In genomic region chr11:16951761-16952010, GRCm38 (mm10) we compare ENCODE assay signal across 8 mouse cellular contexts. TPM values are rescaled to one million over a fixed set of nuclear protein-coding genes. Genes with fewer than 3 reads are reported as not detected.
DNase-seq lines count a peak whose midpoint lies in the region; ATAC-seq and TF ChIP-seq lines count a peak whose summit lies in the region.

No protein-coding gene starts in this region.

- peak overlapping the region; percentile 71 for H3K4me2 ChIP-seq in embryonic facial prominence, embryonic 11.5 days (ENCODE audit: low read depth, low read length)
- H3K4me2 ChIP-seq in intestine, postnatal 0 days (replicated peaks; ENCODE audit: low read depth): peak overlapping the region; percentile 85
- H3K4me2 ChIP-seq in neural tube, embryonic 12.5 days (replicated peaks): peak overlapping the region; percentile 89

- H3K9ac ChIP-seq in embryonic facial prominence, embryonic 11.5 days (replicated peaks; ENCODE audit: low read length): peak overlapping the region; percentile 82
- H3K9ac ChIP-seq in intestine, postnatal 0 days (ENCODE audit: low read depth, low read length): peak overlapping the region; percentile 41
- H3K9ac ChIP-seq in neural tube, embryonic 12.5 days: peak overlapping the region; percentile 62

- H3K9me3 ChIP-seq in embryonic facial prominence, embryonic 11.5 days (replicated peaks; ENCODE audit: control insufficient read depth, low read length): no peaks in the 10 kb centered on the region
- H3K9me3 ChIP-seq in intestine, postnatal 0 days (ENCODE audit: control insufficient read depth): no peaks in the 10 kb centered on the region
- no peaks in the 10 kb centered on the region for H3K9me3 ChIP-seq in neural tube, embryonic 12.5 days

- H3K4me1 ChIP-seq in embryonic facial prominence, embryonic 11.5 days (ENCODE audit: control insufficient read depth, insufficient read depth, low read length): no peaks in the 10 kb centered on the region
- H3K4me1 ChIP-seq in intestine, postnatal 0 days (replicated peaks; ENCODE audit: control insufficient read depth, insufficient read depth, low read length): no peaks in the 10 kb centered on the region
- peaks cover 7% of the 10 kb centered on the region; the same call in 1 of the 2 replicates for H3K4me1 ChIP-seq in neural tube, embryonic 12.5 days

- no peaks in the 10 kb centered on the region for H3K36me3 ChIP-seq in embryonic facial prominence, embryonic 11.5 days (replicated peaks; ENCODE audit: control insufficient read depth, insufficient read depth, low read depth, low read length)
- H3K36me3 ChIP-seq in intestine, postnatal 0 days (ENCODE audit: control insufficient read depth, insufficient read depth): no peaks in the 10 kb centered on the region
- no peaks in the 10 kb centered on the region for H3K36me3 ChIP-seq in neural tube, embryonic 12.5 days

- H3K4me3 ChIP-seq in layer of hippocampus, adult 2 months: peak overlapping the region; percentile 77
- peak overlapping the region; percentile 66 for H3K4me3 ChIP-seq in embryonic facial prominence, embryonic 11.5 days (ENCODE audit: low read depth, low read length)
- H3K4me3 ChIP-seq in intestine, postnatal 0 days (ENCODE audit: low read depth, low read length): peak overlapping the region; percentile 62
- H3K4me3 ChIP-seq in neural tube, embryonic 12.5 days: peak overlapping the region; percentile 70

- DNase-seq in layer of hippocampus, adult 2 months (ENCODE audit: low spot score in 2 of 2): no peak
- DNase-seq in layer of hippocampus, postnatal 25 days (ENCODE audit: extremely low spot score in 1 of 2, low spot score in 1 of 2): no peak
- DNase-seq in embryonic facial prominence, embryonic 11.5 days (ENCODE audit: low spot score): no peak
- DNase-seq in urinary bladder, postnatal 10 days (ENCODE audit: low spot score): no peak
- DNase-seq in thymus, postnatal 14 days: no peak

- no peak for TF ChIP-seq CTCF in layer of hippocampus, adult 2 months (conservative IDR thresholded peaks at IDR 0.05)
- TF ChIP-seq CTCF in intestine, postnatal 0 days (IDR thresholded peaks at IDR 0.05; ENCODE audit: low read depth): no peak

- WGBS in embryonic facial prominence, embryonic 11.5 days: 6% methylated on average over 9 of the region's 9 CpGs
- 2% methylated on average over 9 of the region's 9 CpGs for WGBS in intestine, postnatal 0 days
- 4% methylated on average over 9 of the region's 9 CpGs for WGBS in neural tube, embryonic 12.5 days

- no peaks in the 10 kb centered on the region for H3K27me3 ChIP-seq in embryonic facial prominence, embryonic 11.5 days (ENCODE audit: control insufficient read depth, insufficient read depth, low read length)
- H3K27me3 ChIP-seq in intestine, postnatal 0 days (replicated peaks; ENCODE audit: control insufficient read depth, insufficient read depth, low read length): no peaks in the 10 kb centered on the region
- H3K27me3 ChIP-seq in neural tube, embryonic 12.5 days (replicated peaks): no peaks in the 10 kb centered on the region

- no peak overlapping the region for H3K27ac ChIP-seq in layer of hippocampus, adult 2 months
- no peak overlapping the region for H3K27ac ChIP-seq in embryonic facial prominence, embryonic 11.5 days (replicated peaks; ENCODE audit: low read depth, low read length)
- H3K27ac ChIP-seq in intestine, postnatal 0 days (ENCODE audit: low read depth, low read length): no peak overlapping the region
- no peak overlapping the region for H3K27ac ChIP-seq in neural tube, embryonic 12.5 days

- ATAC-seq in embryonic facial prominence, embryonic 11.5 days (replicated peaks; ENCODE audit: insufficient number of reproducible peaks, low FRiP score, low TSS enrichment, low read depth): no peak
- ATAC-seq in intestine, postnatal 0 days: 0 out of 2 replicates have a peak, but pooled peaks have one; percentile 2
- no peak for ATAC-seq in neural tube, embryonic 12.5 days (ENCODE audit: low FRiP score, low read depth)
- no peak for ATAC-seq in CD4-positive, CD25-positive, alpha-beta regulatory T cell, adult 4 months

RNA-seq across cellular contexts. Expression of gene Fbxo48, which starts 0.5 kb away (rescaled TPM):
- total RNA-seq in layer of hippocampus, adult 2 months (2021): 1 to 10 TPM; 1.7 to 2.7 TPM
- total RNA-seq in layer of hippocampus, postnatal 25 days (2021): 1 to 10 TPM in 1 of 2 experiments, under 1 TPM in 1; 0.86 to 1.9 TPM
- 1.9 and 2.4 TPM in 2 replicates for polyA plus RNA-seq in embryonic facial prominence, embryonic 11.5 days (2014; fragmentation: Nextera tagmentation; extraction: Ambion mirVana)
- 0.17 and 0.25 TPM in 2 replicates for polyA plus RNA-seq in intestine, postnatal 0 days (2015; fragmentation: Nextera tagmentation; extraction: Ambion mirVana)
- polyA plus RNA-seq in neural tube, embryonic 12.5 days (2016; fragmentation: Nextera tagmentation; extraction: Ambion mirVana): 1.0 and 1.6 TPM in 2 replicates
- under 1 TPM in 1 of 2 experiments, not detected in 1; 0.38 TPM for polyA plus RNA-seq in CD4-positive, CD25-positive, alpha-beta regulatory T cell, adult 4 months (2017; shearing (Covaris generic))
